Mouse (Mus musculus) myocyte (in vitro differentiated cells): ENCODE results near the gene Ptprm. TPM values are rescaled to one million over a fixed set of nuclear protein-coding genes. Genes with fewer than 3 reads are reported as not detected.

Experiments
- H3K27me3 ChIP-seq: one replicate; pipeline ENCODE4 v1.6.1; 2011; ENCODE audit not compliant: control insufficient read depth, insufficient read depth, insufficient read length
- H3K36me3 ChIP-seq: one replicate; pipeline ENCODE4 v1.6.1; 2011; ENCODE audit not compliant: control insufficient read depth, insufficient read depth
- H3K4me2 ChIP-seq: one replicate; pipeline ENCODE4 v1.6.1; 2011; ENCODE audit warnings: low read depth, control low read depth
- H3K4me3 ChIP-seq: one replicate; pipeline ENCODE4 v1.5.1; 2011; ENCODE audit warnings: mild to moderate bottlenecking, control low read depth, moderate library complexity
- H3K79me2 ChIP-seq: one replicate; pipeline ENCODE4 v1.6.1; 2011; ENCODE audit not compliant: control insufficient read depth, insufficient read depth
- H3ac ChIP-seq: one replicate; pipeline ENCODE4 v1.6.1; 2011; ENCODE audit not compliant: control insufficient read depth, insufficient read length
- CEBPB ChIP-seq: IDR thresholded peaks from 2 replicates; pipeline ENCODE4 v1.6.1; 2011; ENCODE audit warnings: mild to moderate bottlenecking, moderate library complexity; ENCODE audit not compliant: poor library complexity, insufficient read depth, severe bottlenecking
- E2F4 ChIP-seq: IDR thresholded peaks from one replicate; pipeline ENCODE4 v1.6.1; 2011; ENCODE audit warnings: mild to moderate bottlenecking, control low read depth, moderate library complexity; ENCODE audit not compliant: insufficient read depth
- MAX ChIP-seq: IDR thresholded peaks from one replicate; pipeline ENCODE4 v1.6.1; 2011; ENCODE audit warnings: low read depth, mild to moderate bottlenecking, control low read depth
- MYOD1 ChIP-seq, 3 experiments: IDR thresholded peaks; one replicate each; pipeline ENCODE4 v1.6.1; 2011; ENCODE audit warnings: control low read depth in 2 of 3, low read depth in 2 of 3, mild to moderate bottlenecking in 2 of 3, moderate library complexity in 1 of 3; ENCODE audit not compliant: insufficient read length in 2 of 3, control insufficient read depth in 1 of 3
- MYOG ChIP-seq, 3 experiments: IDR thresholded peaks; one replicate each; pipeline ENCODE4 v1.6.1; 2011; ENCODE audit warnings: control low read depth in 2 of 3, low read depth in 2 of 3, mild to moderate bottlenecking in 2 of 3; ENCODE audit not compliant: insufficient read length in 2 of 3, control insufficient read depth in 1 of 3, insufficient read depth in 1 of 3
- POLR2A ChIP-seq: IDR thresholded peaks from one replicate; pipeline ENCODE4 v1.6.1; 2011; ENCODE audit warnings: low read depth, mild to moderate bottlenecking, control low read depth, moderate library complexity; ENCODE audit not compliant: insufficient read length
- POLR2AphosphoS2 ChIP-seq: IDR thresholded peaks from one replicate; pipeline ENCODE4 v1.6.1; 2011; ENCODE audit warnings: low read depth, control low read depth; ENCODE audit not compliant: insufficient read length
- REST ChIP-seq: IDR thresholded peaks from one replicate; pipeline ENCODE4 v1.6.1; 2011; ENCODE audit warnings: mild to moderate bottlenecking, control low read depth, moderate library complexity; ENCODE audit not compliant: insufficient read depth, insufficient read length
- SRF ChIP-seq: IDR thresholded peaks from one replicate; pipeline ENCODE4 v1.6.1; 2011; ENCODE audit warnings: low read depth; ENCODE audit not compliant: control insufficient read depth, insufficient read length
- TCF12 ChIP-seq: IDR thresholded peaks from one replicate; pipeline ENCODE4 v1.6.1; 2011; ENCODE audit warnings: mild to moderate bottlenecking, control low read depth; ENCODE audit not compliant: poor library complexity, insufficient read depth, severe bottlenecking
- TCF3 ChIP-seq: IDR thresholded peaks from one replicate; pipeline ENCODE4 v1.6.1; 2011; ENCODE audit warnings: low read depth, control low read depth; ENCODE audit not compliant: insufficient read length
- USF1 ChIP-seq: IDR thresholded peaks from one replicate; pipeline ENCODE4 v1.6.1; 2011; ENCODE audit warnings: low read depth, mild to moderate bottlenecking, control low read depth, moderate library complexity
- polyA plus RNA-seq: library from polyadenylated mRNA; unstranded; fragments of >200 nt; fragmentation: generic; extraction: Trizol; gene quantifications from one replicate; pipeline ENCODE4 v1.2.1, GENCODE M21; 2012; ENCODE audit warnings: missing spikeins

Gene Ptprm
- polyA plus RNA-seq, 1 experiment, result 6.5 TPM

DNA sequence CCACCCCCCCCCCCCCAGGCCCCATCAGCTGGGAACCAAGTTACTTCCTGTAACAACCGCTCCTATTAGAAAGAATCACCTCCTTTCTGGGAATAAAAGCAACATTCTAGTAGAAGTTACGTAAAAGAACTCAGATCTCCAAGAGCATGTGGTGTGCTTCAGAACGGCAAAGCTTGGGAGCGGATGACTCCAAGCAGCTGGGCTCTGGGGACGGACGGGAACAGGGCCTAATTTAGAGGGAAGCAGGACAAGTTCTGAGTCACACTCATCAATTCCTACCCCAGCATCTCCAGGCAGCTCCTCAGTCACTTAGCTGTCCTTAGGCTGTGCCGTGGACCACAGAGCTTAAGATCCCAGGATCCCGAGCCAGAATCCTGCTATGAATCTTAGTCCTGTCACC is 602.5 kb downstream of the Ptprm start:
- no peak for TF ChIP-seq MAX
- TF ChIP-seq SRF, result no peak
- TF ChIP-seq POLR2AphosphoS2, result no peak
- TF ChIP-seq TCF12, result no peak
- no peak for TF ChIP-seq USF1
- TF ChIP-seq TCF3, result no peak
- no peak for TF ChIP-seq MYOD1 (IDR thresholded peaks at IDR 0.05; ENCODE audit: control insufficient read depth in 1 of 3, insufficient read length in 2 of 3, low read depth in 2 of 3)
- no peak for TF ChIP-seq CEBPB
- TF ChIP-seq E2F4, result no peak
- TF ChIP-seq REST, result no peak
- no peak for TF ChIP-seq POLR2A
- TF ChIP-seq MYOG (IDR thresholded peaks at IDR 0.05; ENCODE audit: control insufficient read depth in 1 of 3, insufficient read depth in 1 of 3, insufficient read length in 2 of 3, low read depth in 2 of 3), result no peak
- Histone ChIP-seq H3K27me3 (no peaks in the 10 kb centered on the region), H3K4me2 (no peak overlapping the region), H3K4me3 (no peak overlapping the region), H3K36me3 (no peaks in the 10 kb centered on the region), H3ac (no peak overlapping the region), H3K79me2 (no peaks in the 10 kb centered on the region)

DNA sequence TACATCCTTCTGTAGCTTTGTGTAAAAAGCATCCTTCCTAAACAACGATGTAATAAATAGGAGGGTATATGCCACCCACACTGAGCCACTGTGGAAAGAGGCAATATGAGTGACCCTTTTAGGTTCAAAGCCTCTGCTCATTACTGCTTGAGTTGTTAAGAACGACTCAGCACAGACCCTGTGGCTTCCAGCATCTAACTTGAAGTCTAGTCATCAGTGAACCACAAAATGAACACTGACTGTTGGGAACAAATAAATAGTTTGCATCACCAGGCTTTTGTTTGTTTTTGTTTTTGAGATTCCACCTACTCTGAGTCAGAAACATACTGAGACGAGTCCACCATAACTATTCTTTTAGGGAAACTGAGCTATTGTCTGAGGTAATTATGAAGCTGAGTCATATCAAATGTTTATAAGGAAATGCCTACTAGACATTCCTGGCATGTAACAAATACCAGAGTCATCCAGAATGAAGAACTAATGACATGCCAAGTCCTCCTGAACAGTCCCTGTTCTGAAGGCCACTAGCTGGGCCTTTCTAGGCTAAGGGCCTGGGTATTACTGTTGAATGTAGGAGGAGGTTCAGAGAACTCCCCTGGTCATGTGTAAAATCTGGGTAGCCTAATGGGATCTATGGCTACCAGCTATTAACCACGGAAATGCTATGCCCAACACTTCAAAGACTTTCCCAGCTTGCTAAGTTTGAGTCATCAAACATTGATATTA is 603.6 kb downstream of the Ptprm start:
- no peak overlapping the region for H3K4me3 ChIP-seq
- H3ac ChIP-seq, result no peak overlapping the region
- no peaks in the 10 kb centered on the region for H3K79me2 ChIP-seq
- H3K36me3 ChIP-seq, result no peaks in the 10 kb centered on the region
- TF ChIP-seq POLR2A, result no peak
- TF ChIP-seq E2F4, result no peak
- TF ChIP-seq USF1, result no peak
- TF ChIP-seq MYOD1 (IDR thresholded peaks at IDR 0.05; ENCODE audit: control insufficient read depth in 1 of 3, insufficient read length in 2 of 3, low read depth in 2 of 3), result no peak
- no peak for TF ChIP-seq REST
- no peak for TF ChIP-seq CEBPB
- TF ChIP-seq TCF3, result no peak
- no peak for TF ChIP-seq MYOG (IDR thresholded peaks at IDR 0.05; ENCODE audit: control insufficient read depth in 1 of 3, insufficient read depth in 1 of 3, insufficient read length in 2 of 3, low read depth in 2 of 3)
- no peak for TF ChIP-seq POLR2AphosphoS2
- TF ChIP-seq MAX, result no peak
- TF ChIP-seq TCF12, result no peak
- no peak for TF ChIP-seq SRF
- H3K4me2 ChIP-seq, result peak overlapping the region; percentile 15
- H3K27me3 ChIP-seq, result no peaks in the 10 kb centered on the region

DNA sequence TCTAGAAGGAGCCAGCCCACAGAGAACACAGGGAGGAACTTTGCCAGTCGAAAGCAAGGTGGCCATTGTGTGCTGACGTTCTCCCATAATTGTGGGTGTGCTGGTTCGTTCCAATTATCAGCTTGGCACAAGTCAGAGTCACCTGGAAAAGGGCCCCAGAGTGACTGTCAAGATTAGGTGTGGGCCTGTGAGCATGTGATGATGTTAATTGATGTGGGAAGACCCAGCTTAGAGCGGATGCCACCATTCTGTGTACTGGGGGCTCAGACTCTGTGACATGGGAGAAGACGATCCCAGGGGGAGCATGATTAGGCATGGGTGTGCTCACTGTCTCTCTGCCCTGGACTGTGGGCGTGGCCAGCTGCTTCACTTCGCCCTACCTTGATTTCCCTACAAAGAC is 604.3 kb downstream of the Ptprm start:
- TF ChIP-seq REST (no peak), MAX (no peak), USF1 (no peak), TCF12 (no peak)
- no peaks in the 10 kb centered on the region for H3K27me3 ChIP-seq
- H3ac ChIP-seq, result no peak overlapping the region
- no peaks in the 10 kb centered on the region for H3K79me2 ChIP-seq
- H3K4me2 ChIP-seq, result no peak overlapping the region
- no peak overlapping the region for H3K4me3 ChIP-seq
- no peaks in the 10 kb centered on the region for H3K36me3 ChIP-seq

DNA sequence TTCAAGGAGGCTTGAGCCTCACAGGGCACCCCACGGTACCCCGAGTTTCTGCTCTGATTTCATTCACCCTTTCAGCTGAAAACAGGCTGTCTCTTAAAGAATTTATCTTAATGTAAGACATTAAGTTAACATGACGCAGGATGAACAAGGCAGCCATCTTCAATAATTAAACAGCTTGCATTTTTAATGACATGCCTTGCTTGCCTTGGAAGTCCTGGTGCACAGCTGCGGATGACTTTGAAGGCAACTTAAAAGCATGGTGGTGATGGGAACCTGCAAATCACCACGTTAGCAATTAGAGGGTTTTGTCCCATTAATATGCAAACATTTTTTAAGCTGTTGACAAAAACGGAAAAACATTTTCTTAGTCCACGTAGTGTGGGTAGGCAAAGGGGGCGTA is 607.8 kb downstream of the Ptprm start:
- H3K79me2 ChIP-seq, result no peaks in the 10 kb centered on the region
- no peak overlapping the region for H3K4me3 ChIP-seq
- no peak overlapping the region for H3K4me2 ChIP-seq
- TF ChIP-seq POLR2AphosphoS2 (no peak), MAX (no peak), MYOD1 (IDR thresholded peaks at IDR 0.05; ENCODE audit: control insufficient read depth in 1 of 3, insufficient read length in 2 of 3, low read depth in 2 of 3) (no peak), SRF (no peak), CEBPB (no peak), POLR2A (no peak), USF1 (no peak)
- no peaks in the 10 kb centered on the region for H3K36me3 ChIP-seq
- H3ac ChIP-seq, result no peak overlapping the region
- no peaks in the 10 kb centered on the region for H3K27me3 ChIP-seq

DNA sequence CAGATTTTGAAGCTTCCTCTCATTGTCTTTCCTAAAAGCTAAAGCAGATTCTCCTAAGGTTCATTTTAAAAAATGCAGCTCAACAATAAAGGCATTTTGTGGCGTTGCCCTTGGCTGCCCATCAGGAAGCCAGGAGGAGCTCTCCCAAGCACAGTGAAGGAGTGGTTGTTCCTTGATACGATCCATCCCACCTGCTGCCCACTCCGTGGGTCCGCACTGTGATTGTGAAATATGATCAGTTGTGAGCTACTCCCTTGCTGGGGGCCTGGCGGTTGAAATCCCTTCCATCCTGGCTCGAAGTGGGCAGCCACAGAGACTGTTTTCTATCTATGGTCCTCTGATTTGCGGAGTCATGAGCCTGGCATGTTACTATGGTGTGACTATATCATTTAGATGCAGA is 610.9 kb downstream of the Ptprm start:
- Histone ChIP-seq H3ac (no peak overlapping the region), H3K4me2 (no peak overlapping the region), H3K79me2 (no peaks in the 10 kb centered on the region), H3K4me3 (no peak overlapping the region), H3K27me3 (no peaks in the 10 kb centered on the region), H3K36me3 (no peaks in the 10 kb centered on the region)
- TF ChIP-seq POLR2AphosphoS2, result no peak
- no peak for TF ChIP-seq E2F4
- no peak for TF ChIP-seq MAX
- TF ChIP-seq POLR2A, result no peak
- no peak for TF ChIP-seq REST
- no peak for TF ChIP-seq MYOG (IDR thresholded peaks at IDR 0.05; ENCODE audit: control insufficient read depth in 1 of 3, insufficient read depth in 1 of 3, insufficient read length in 2 of 3, low read depth in 2 of 3)
- no peak for TF ChIP-seq CEBPB
- TF ChIP-seq MYOD1 (IDR thresholded peaks at IDR 0.05; ENCODE audit: control insufficient read depth in 1 of 3, insufficient read length in 2 of 3, low read depth in 2 of 3), result no peak
- no peak for TF ChIP-seq TCF12
- no peak for TF ChIP-seq SRF
- TF ChIP-seq USF1, result no peak
- TF ChIP-seq TCF3, result no peak
